Mouse (Mus musculus) lung, adult 2 months (tissue): ENCODE data around the gene Erlin1.

Experiments used
- CTCF ChIP-seq: fragments of 200-500 bp; IDR thresholded peaks from 2 replicates; pipeline ENCODE4 v1.5.1; 2011; ENCODE audit warnings: mild to moderate bottlenecking, low read length, control low read depth; ENCODE audit not compliant: insufficient read depth
- POLR2A ChIP-seq: fragments of 200-500 bp; IDR thresholded peaks from 2 replicates; pipeline ENCODE4 v1.6.1; 2011; ENCODE audit warnings: low read depth, mild to moderate bottlenecking, control low read depth, low read length, borderline replicate concordance; ENCODE audit errors: extremely low read depth

DNA sequence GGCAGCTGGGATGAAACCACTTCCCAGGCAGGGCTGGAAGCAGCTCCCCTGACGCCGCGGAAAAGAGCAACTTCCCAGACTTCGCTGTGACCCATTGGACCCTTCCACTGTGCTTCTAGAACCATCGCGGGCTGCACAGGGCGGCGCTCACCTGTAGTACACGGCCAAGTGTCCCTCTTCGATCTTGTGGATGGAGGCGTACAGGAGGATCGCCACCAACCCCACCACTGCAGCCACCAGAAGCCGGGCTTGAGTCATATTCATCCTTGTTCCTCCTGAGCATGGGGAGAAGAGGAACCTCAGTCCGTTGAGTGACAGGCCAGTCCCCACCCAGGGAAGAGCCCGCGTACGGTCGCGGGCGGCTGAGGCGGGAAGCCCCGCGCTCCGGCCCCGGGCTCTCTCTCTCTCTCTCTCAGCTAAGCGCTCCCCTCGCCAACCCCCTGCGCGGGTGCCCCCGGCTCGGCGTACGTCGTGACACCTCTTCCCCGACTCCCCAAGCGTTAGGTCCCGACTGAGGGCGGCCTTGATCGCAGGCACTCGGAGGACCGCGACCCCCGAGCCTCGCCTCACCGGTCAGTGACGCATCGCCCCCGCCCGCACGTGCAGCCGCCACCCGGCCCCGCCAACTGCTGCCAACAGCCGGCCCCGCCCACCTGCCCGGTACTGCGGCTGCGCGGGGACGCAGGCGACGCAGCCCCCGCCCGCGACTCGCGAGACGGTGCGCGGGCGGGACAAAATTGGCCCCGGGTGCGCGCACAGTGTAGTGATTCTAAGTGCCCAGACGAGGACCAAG lies at the start of gene Erlin1:
- TF ChIP-seq CTCF, result no peak
- no peak for TF ChIP-seq POLR2A
